Mouse (Mus musculus) hindbrain, embryonic 12.5 days (tissue): ENCODE measurements at regions not wholly inside any gene's neighbourhood (a gene's known extent, or its start where the extent isn't known, plus 50 kb on each side); places are given as distances from the start of the nearest gene placed in this dataset.

Source experiments
- ATAC-seq: fragments of 200-750 bp; cut with Nextera tagmentation; 2 replicates; pipeline ENCODE4 v1.8.0; 2017; ENCODE audit warnings: moderate TSS enrichment; ENCODE audit not compliant: low FRiP score
- H3K27ac ChIP-seq: fragments of 300-500 bp; sonication (generic); 2 replicates; pipeline ENCODE4 v1.5.1; 2016; ENCODE audit warnings: mild to moderate bottlenecking
- H3K27me3 ChIP-seq: fragments of 300-500 bp; sonication (generic); 2 replicates; pipeline ENCODE4 v1.6.1; 2016; ENCODE audit warnings: mild to moderate bottlenecking
- H3K36me3 ChIP-seq: fragments of 300-500 bp; sonication (generic); 2 replicates; pipeline ENCODE4 v1.6.1; 2016; ENCODE audit warnings: mild to moderate bottlenecking
- H3K4me1 ChIP-seq: fragments of 300-500 bp; sonication (generic); 2 replicates; pipeline ENCODE4 v1.6.1; 2016
- H3K4me2 ChIP-seq: fragments of 300-500 bp; sonication (generic); replicated peaks from 2 replicates; pipeline ENCODE4 v1.6.1; 2016; ENCODE audit warnings: mild to moderate bottlenecking
- H3K4me3 ChIP-seq: fragments of 300-500 bp; sonication (generic); 2 replicates; pipeline ENCODE4 v1.5.1; 2016; ENCODE audit warnings: mild to moderate bottlenecking
- H3K9ac ChIP-seq: fragments of 300-500 bp; sonication (generic); 2 replicates; pipeline ENCODE4 v1.6.1; 2016; ENCODE audit warnings: mild to moderate bottlenecking, moderate library complexity
- H3K9me3 ChIP-seq: fragments of 300-500 bp; sonication (generic); replicated peaks from 2 replicates; pipeline ENCODE4 v1.6.1; 2016; ENCODE audit warnings: mild to moderate bottlenecking
- WGBS: fragments of 180-500 bp; shearing (Covaris S2); methylation state at CpG from one replicate; pipeline ENCODE4 v1.1.7; 2016; 5-methylcytosine and 5-hydroxymethylcytosine counted together

DNA sequence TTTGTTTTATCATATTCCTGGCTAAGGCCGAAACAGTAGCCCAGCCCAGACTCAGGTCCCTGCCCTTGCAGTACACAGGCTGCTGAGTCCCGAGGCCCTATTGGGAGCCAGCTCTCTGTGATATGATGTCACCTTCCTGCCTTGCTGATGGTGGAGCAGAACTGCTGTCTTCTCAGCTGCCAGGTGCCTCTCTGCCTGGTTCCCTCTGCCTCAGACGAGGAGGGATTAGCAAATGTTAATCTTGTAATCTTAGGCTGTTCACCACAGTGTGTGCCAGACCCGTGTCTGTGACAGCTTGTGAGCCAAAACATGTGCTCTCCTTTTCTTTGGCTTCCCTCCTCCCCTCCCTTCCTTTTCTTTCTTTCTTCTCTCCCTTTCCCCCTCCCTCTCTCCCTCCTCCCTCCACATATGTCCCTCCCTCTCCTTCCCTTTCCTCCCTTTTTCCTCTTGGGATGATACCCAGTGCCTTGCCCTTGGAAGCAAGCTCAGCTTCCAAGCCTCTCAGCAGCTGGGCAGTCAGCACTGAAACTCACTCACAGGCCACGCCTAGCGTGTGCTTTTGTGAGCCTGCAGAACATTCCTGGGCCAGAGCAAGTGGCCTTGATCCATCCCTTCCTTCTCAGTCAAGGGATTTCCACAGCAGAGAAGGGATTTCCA lies 126.6 kb upstream of the Eef2kmt start:
- Histone ChIP-seq H3K27ac (no peak overlapping the region), H3K36me3 (no peaks in the 10 kb centered on the region), H3K4me2 (no peak overlapping the region), H3K4me3 (no peak overlapping the region), H3K27me3 (no peaks in the 10 kb centered on the region), H3K4me1 (no peaks in the 10 kb centered on the region), H3K9ac (no peak overlapping the region), H3K9me3 (no peaks in the 10 kb centered on the region)
- no peak for ATAC-seq
- 28% methylated on average over 6 of the region's 6 CpGs for WGBS

DNA sequence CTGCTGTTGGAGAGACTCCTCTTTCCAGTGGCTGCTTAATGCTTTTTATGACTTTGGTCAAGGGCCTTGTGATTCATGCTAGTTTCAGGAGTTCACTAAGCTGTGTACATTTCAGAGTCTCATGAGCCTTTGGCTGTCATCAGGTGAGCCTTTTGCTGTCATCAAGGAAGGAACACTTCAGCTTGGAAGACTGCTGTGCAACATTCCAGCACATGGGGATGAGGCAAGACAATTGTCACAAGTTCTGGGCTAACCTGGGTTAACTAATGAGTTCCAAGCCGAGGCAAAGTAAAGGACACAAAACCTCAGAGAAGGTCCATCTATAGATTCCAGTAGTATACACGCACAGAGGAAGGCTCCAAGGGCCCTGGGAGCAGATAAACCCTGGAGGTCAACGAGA lies 124.8 kb upstream of the Eef2kmt start:
- H3K4me3 ChIP-seq = no peak overlapping the region
- H3K36me3 ChIP-seq = no peaks in the 10 kb centered on the region
- ATAC-seq = no peak
- no peak overlapping the region for H3K4me2 ChIP-seq
- no peak overlapping the region for H3K9ac ChIP-seq
- WGBS = 82% methylated on average over 3 of the region's 3 CpGs
- H3K27me3 ChIP-seq = no peaks in the 10 kb centered on the region
- no peaks in the 10 kb centered on the region for H3K9me3 ChIP-seq
- no peak overlapping the region for H3K27ac ChIP-seq
- H3K4me1 ChIP-seq = no peaks in the 10 kb centered on the region

DNA sequence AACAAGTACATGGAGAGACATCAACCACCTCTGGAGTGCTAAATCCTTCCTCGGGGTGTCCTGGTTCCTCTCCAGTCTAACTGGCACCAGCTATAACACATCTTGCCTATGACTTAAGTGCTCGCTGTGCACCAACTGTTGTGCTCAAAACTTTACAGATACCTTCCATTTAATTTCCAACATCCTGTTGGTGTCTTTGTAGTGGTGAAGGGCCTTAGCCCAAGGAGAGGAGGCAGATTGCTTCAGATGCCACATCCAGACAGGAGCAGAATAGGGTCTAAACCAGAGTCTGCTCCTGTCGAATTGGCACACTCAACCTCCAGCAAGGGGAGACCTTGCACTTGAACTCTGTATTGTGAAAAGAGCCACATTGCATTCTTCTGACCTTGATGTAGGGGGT lies 121.2 kb upstream of the Eef2kmt start:
- no peaks in the 10 kb centered on the region for H3K27me3 ChIP-seq
- H3K4me3 ChIP-seq = no peak overlapping the region
- no peak overlapping the region for H3K4me2 ChIP-seq
- no peaks in the 10 kb centered on the region for H3K4me1 ChIP-seq
- no peaks in the 10 kb centered on the region for H3K9me3 ChIP-seq
- H3K27ac ChIP-seq = no peak overlapping the region
- 90% methylated on average over 3 of the region's 3 CpGs for WGBS
- no peak overlapping the region for H3K9ac ChIP-seq
- ATAC-seq = no peak
- no peaks in the 10 kb centered on the region for H3K36me3 ChIP-seq

DNA sequence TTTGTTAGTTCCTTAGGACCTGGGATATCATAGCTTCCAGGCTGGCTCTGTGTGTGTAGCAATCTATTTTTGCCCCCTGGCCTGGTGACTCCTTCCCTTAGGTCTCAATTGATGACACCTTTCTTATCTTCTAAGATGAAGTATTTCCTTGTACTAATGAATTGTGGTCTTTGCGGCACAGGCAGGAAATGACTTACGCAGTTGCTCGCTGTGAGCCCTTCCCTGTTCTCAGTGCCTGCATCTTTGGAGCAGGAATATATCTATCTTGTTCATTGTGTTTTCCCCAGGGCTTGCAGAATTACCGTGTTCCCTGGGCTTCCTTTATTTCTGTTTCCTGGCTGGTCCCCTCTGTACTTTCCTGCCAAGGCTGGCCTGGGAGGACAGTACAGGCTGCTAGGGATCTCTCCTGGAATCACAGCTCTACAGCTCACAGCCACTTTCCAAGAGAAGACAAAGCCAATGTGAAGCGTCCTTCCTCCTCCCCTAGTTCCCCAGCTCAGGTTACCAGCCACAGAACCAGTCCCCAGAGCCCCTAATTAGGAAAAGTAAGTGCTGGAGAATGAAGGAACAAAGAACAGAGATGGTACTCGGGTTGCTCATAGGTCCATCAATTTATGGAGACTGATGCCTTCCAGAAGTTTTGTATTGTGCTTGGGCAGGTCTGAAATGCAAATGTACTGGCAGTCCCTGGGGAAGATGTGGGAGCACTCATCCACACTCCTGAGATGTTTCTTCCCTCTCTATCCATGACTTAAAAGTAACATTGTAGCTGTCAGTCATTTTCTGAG lies 119.2 kb upstream of the Eef2kmt start:
- 58% methylated on average over 6 of the region's 6 CpGs for WGBS
- Histone ChIP-seq H3K9me3 (no peaks in the 10 kb centered on the region), H3K9ac (no peak overlapping the region), H3K4me3 (no peak overlapping the region), H3K4me1 (no peaks in the 10 kb centered on the region), H3K36me3 (no peaks in the 10 kb centered on the region), H3K27me3 (no peaks in the 10 kb centered on the region), H3K27ac (no peak overlapping the region), H3K4me2 (no peak overlapping the region)
- ATAC-seq = no peak

DNA sequence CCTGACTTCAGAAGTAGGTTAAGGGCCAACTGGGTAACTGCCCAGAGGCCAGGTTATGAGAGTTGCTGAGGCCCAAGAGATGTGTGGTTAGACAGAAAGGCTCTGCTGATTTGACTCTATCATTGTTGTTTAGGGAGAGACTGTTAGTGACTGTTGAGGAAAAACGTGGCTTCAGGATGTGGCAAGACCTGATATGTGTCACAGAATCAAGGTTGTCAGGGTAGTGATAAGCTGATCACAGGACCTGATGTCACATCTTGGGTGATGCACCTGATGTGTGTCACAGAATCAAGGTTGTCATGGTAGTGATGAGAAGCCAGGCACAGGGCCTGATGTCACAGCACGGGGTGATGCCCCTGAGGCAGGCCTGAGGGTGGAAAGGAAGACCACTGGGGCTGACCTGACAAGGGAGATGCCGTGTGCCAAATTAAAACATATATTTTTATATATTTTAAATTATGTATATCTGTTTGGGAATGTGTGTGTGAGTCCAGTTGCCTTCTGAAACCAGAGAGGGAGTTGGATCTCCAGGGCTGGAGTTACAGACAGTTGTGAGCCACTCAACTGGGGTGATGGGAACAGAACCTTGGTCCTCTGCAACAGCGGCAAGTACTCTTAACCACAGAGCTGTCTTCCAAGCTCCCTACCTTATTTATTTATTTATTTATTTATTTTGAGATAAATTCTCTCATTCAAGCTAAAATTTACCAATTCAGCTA lies 115.6 kb upstream of the Eef2kmt start:
- Histone ChIP-seq H3K9me3 (no peaks in the 10 kb centered on the region), H3K36me3 (no peaks in the 10 kb centered on the region), H3K4me1 (peaks cover 7% of the 10 kb centered on the region), H3K9ac (no peak overlapping the region), H3K4me3 (no peak overlapping the region), H3K27me3 (no peaks in the 10 kb centered on the region), H3K4me2 (no peak overlapping the region), H3K27ac (no peak overlapping the region)
- WGBS = 90% methylated on average over 4 of the region's 4 CpGs
- ATAC-seq = no peak

DNA sequence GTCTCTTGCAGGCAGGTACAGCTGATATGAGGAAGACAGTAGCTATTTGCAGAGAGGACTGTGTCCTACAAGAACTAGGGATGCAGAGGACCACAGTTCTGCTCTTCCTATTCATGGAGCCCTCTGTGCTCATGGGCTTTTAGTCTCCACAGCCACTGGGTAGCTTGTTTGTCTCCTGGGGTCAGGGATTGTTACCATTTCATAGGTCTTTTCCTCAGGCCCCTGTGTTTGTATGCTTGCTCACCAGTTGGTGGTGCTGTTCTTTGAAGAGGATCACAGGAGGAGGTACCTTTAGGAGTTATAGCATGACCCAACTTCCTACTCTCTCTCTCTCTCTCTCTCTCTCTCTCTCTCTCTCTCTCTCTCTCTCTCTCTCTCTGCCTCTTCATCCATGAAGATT lies 114.7 kb upstream of the Eef2kmt start:
- Histone ChIP-seq H3K27me3 (no peaks in the 10 kb centered on the region), H3K27ac (no peak overlapping the region), H3K9ac (no peak overlapping the region), H3K4me2 (no peak overlapping the region), H3K36me3 (no peaks in the 10 kb centered on the region), H3K4me1 (peaks cover 7% of the 10 kb centered on the region), H3K9me3 (no peaks in the 10 kb centered on the region), H3K4me3 (no peak overlapping the region)
- no peak for ATAC-seq

DNA sequence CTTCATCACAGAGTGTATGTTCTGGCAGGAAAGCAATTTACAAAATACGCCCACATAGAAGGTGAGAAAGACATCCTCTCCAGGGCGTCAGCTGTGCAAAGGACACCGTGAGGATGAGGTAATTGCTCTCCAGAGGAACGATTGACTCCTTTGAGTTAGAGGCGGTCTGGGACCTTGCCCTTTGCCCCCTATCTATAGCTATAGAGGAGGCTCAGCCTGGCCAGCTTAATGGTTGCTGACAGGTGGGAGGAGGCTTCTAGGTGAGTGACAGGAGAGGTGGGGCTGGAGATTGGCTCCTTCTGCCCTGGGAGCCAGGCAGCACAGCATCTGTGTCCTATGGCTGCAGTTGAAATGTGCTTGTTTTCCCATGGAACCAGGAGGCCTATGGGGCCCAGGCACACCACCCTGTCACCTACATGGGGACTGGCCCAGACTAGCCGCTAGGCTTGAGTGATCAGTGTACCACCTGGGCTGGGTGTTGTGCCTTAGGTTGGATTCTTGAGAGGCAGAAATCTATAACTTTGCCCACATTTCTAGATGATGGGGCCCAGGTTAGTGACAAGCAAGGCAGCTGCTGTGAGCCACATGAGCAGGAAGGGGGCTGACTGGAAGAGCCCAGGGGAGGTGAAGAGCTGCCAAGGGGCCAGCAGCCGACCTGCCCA lies 113.2 kb upstream of the Eef2kmt start:
- 33% methylated on average over 7 of the region's 7 CpGs for WGBS
- H3K9me3 ChIP-seq = no peaks in the 10 kb centered on the region
- H3K9ac ChIP-seq = no peak overlapping the region
- no peaks in the 10 kb centered on the region for H3K36me3 ChIP-seq
- H3K4me1 ChIP-seq = peaks cover 7% of the 10 kb centered on the region
- H3K4me3 ChIP-seq = no peak overlapping the region
- H3K27me3 ChIP-seq = no peaks in the 10 kb centered on the region
- no peak overlapping the region for H3K27ac ChIP-seq
- H3K4me2 ChIP-seq = no peak overlapping the region
- ATAC-seq = 0 out of 2 replicates have a peak, but pooled peaks have one; percentile 56

DNA sequence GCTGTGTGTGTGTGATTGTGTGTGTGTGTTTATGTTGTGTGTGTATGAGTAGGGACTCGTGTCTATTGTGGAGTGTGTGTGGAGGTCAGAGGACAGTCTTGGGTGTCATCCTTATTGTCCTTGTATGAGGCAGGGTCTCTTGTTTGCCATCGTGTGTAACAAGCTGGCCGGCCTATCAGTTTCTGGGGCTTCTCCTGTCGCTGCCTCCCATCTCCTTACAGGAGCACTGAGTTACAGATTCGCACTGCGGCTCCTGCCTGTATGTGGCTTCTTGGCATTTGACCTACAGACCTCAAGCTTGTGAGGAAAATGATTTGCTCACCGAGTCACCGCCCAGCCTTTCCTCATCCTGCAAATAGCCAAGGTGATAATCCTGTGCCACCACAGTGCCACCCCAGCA lies 112.6 kb upstream of the Eef2kmt start:
- Histone ChIP-seq H3K9me3 (no peaks in the 10 kb centered on the region), H3K27ac (no peak overlapping the region), H3K9ac (no peak overlapping the region), H3K27me3 (no peaks in the 10 kb centered on the region), H3K36me3 (no peaks in the 10 kb centered on the region), H3K4me1 (peaks cover 7% of the 10 kb centered on the region), H3K4me2 (no peak overlapping the region), H3K4me3 (no peak overlapping the region)
- ATAC-seq = no peak
- WGBS = 75% methylated on average over 8 of the region's 8 CpGs

DNA sequence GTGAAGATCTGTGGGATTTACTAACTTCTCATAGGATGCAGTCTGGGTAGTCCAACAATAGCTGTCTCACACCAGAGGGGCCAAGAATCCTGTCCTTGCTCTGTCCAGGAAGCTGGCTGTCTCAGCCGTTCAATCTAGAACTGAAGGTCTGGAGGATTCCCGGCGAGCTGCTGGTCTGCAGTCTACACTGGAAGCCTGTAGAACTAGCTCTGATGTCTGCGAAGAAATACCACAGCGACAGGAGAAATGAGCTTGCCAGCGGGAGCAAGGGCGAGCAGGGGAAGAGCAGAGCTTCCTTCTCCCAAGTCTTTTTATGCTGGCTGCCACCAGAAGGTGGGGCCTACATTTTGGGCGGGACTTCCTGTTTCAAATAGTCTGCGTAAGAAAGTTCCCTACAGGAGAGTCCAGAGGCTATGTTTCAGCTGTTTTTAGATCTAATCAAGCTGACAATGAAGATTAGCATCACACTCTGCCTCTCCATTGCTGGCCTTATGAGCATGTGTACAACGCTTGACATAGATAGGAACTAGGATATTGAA lies 111.9 kb upstream of the Eef2kmt start:
- 89% methylated on average over 10 of the region's 10 CpGs for WGBS
- Histone ChIP-seq H3K4me3 (no peak overlapping the region), H3K9ac (no peak overlapping the region), H3K4me1 (peaks cover 7% of the 10 kb centered on the region), H3K27me3 (no peaks in the 10 kb centered on the region), H3K4me2 (no peak overlapping the region), H3K36me3 (no peaks in the 10 kb centered on the region), H3K9me3 (no peaks in the 10 kb centered on the region), H3K27ac (no peak overlapping the region)
- no peak for ATAC-seq

DNA sequence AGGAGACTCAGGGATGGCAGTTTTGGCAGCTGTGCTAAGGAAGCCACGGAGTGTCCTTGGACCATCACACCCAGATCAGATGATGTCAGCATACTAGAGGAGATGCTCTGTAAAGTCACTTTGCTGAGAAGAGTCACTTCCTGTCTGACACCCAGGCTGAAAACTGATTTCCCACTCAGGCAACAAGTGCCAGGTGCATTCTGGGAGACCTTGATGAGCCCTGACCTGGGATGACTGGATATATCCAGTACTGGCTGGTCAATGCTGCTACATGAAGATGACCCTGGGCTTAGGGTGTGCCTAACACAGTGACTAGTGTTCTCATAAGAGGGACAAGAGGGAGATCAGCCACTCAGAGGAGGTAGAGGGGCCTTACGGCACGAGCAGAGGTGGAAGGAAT lies 110.2 kb upstream of the Eef2kmt start:
- H3K9ac ChIP-seq = no peak overlapping the region
- H3K9me3 ChIP-seq = no peaks in the 10 kb centered on the region
- WGBS = 84% methylated on average over 3 of the region's 3 CpGs
- no peak overlapping the region for H3K4me2 ChIP-seq
- no peaks in the 10 kb centered on the region for H3K36me3 ChIP-seq
- peaks cover 7% of the 10 kb centered on the region for H3K4me1 ChIP-seq
- no peak for ATAC-seq
- H3K27ac ChIP-seq = no peak overlapping the region
- H3K4me3 ChIP-seq = no peak overlapping the region
- H3K27me3 ChIP-seq = no peaks in the 10 kb centered on the region

DNA sequence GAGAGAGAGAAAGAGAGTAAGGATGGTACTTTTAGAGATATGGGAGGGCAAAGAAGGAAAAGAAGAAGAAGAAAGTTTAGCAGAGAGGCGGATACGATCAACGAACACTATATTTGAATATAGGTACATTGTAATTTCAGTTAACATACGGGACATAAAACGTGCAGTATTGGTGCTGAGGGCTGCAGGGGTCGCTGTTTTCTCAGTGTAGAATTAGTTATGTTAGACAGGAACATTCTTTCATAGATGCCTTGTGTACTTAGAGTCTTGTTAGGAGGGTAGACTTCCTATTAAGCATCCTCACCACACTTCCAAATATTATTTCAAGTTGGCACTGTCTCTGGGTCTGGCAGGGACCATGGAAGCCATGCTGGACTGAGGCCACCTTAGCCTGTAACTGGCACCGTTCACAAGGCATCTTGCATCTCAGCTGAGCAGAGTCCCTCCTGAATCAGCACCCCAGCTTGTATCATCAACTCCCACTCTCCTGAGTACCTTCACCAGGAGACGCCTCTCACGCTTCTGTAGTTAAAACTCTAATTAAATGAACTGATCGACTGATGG lies 107.3 kb upstream of the Eef2kmt start:
- Histone ChIP-seq H3K27me3 (no peaks in the 10 kb centered on the region), H3K27ac (no peak overlapping the region), H3K9me3 (no peaks in the 10 kb centered on the region), H3K4me3 (no peak overlapping the region), H3K36me3 (no peaks in the 10 kb centered on the region), H3K4me1 (no peaks in the 10 kb centered on the region), H3K4me2 (no peak overlapping the region), H3K9ac (no peak overlapping the region)
- 76% methylated on average over 10 of the region's 10 CpGs for WGBS
- ATAC-seq = no peak

DNA sequence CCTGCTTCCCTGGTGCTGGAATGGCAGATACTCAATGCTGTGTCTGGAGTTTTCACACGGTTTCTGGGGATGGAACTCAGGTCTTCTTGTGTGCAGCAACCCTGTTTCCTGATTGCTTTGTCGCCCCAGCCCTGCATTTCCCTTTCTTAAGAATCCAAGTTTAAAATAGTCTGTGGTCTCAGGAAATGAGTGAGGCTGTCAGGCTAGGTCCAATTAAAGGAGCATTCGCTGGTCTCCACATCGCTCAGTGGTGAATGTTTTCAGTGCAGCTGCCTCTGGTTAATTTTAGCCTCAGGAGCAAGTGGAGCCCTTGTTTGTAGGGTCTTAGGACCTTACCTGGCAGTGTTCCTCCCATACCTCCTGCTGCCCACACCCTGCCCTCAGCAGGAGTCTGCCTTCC lies 103.4 kb upstream of the Eef2kmt start:
- ATAC-seq = no peak
- Histone ChIP-seq H3K4me3 (no peak overlapping the region), H3K4me2 (no peak overlapping the region), H3K36me3 (no peaks in the 10 kb centered on the region), H3K9me3 (no peaks in the 10 kb centered on the region), H3K27me3 (no peaks in the 10 kb centered on the region), H3K27ac (no peak overlapping the region), H3K4me1 (no peaks in the 10 kb centered on the region), H3K9ac (no peak overlapping the region)
- 81% methylated on average over 4 of the region's 4 CpGs for WGBS
